Mouse (Mus musculus): ENCODE data around the gene Cln3. TPM values are rescaled to one million over a fixed set of nuclear protein-coding genes. Genes with fewer than 3 reads are reported as not detected.

Gene Cln3
- total and polyA plus RNA-seq, 3 experiments, result 19.1 to 47.2 (median 20.7) TPM

DNA sequence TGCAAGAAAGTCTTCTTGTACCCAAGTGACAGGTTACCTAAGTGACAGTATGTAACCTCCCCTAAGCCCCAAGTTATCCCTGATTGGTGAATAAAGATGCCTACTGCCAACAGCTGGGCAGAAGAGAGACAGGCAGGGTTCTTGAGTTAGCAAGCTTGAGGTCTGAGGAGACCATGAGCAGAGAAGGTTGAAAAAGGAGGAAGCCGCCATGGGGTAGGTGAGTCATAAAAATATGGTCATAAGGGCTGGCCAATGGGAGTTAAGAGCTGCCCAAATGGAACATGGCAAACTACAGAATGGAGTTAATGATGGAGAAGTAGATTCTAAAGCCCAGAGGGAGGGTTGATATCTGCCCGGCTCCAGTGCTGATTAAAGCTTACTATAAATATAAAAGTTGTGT, 40.0 kb downstream of the Cln3 start:
- Histone ChIP-seq H3K9me3 (replicated peaks; ENCODE audit: low read length) (no peaks in the 10 kb centered on the region), H3K4me3 (replicated peaks in 1 of 3; ENCODE audit: low read depth in 2 of 3, low read length in 2 of 3, poor library complexity in 1 of 3) (no peak overlapping the region), H3K79me2 (replicated peaks; ENCODE audit: control insufficient read depth, extremely low read depth, insufficient read depth, poor library complexity, severe bottlenecking) (no peaks in the 10 kb centered on the region; the same call in 1 of the 2 replicates), H3K36me3 (replicated peaks in 1 of 2; ENCODE audit: control insufficient read depth in 1 of 2, insufficient read depth in 1 of 2, low read length in 1 of 2) (peaks cover 60 to 88% of the 10 kb centered on the region in 2 experiments), H3K4me2 (ENCODE audit: insufficient read depth, low read depth, poor library complexity, severe bottlenecking) (no peak overlapping the region), H3K4me1 (ENCODE audit: control insufficient read depth in 1 of 2, insufficient read depth in 2 of 2) (no peaks in the 10 kb centered on the region), H3K27ac (ENCODE audit: insufficient read depth, low read depth) (no peak overlapping the region), H3K27me3 (replicated peaks) (no peaks in the 10 kb centered on the region), H3K9ac (ENCODE audit: insufficient read depth, low read depth) (no peak overlapping the region)
- dilution Hi-C loops (cut with MboI; ENCODE audit: extremely low pct_ligation_motif_present, extremely low pct_unique_long_range_greater_than_20kb, low sequenced_read_pairs), result no loop called here
- TF ChIP-seq KAT2A (IDR thresholded peaks at IDR 0.05; ENCODE audit: insufficient replicate concordance, low read length), result no peak
- no peak for TF ChIP-seq MYC (IDR thresholded peaks at IDR 0.05; ENCODE audit: low read depth, low read length)
- no peak for TF ChIP-seq NRF1 (IDR thresholded peaks at IDR 0.05; ENCODE audit: low read depth, low read length)
- no peak for TF ChIP-seq MEF2A (IDR thresholded peaks at IDR 0.05; ENCODE audit: borderline replicate concordance, low read depth, low read length)
- no peak for TF ChIP-seq NELFE (IDR thresholded peaks at IDR 0.05; ENCODE audit: low read depth, low read length)
- no peak for TF ChIP-seq RAD21 (IDR thresholded peaks at IDR 0.05; ENCODE audit: low read depth, low read length)
- TF ChIP-seq USF2 (conservative IDR thresholded peaks at IDR 0.05; ENCODE audit: low read depth, low read length), result no peak
- TF ChIP-seq EP300 (IDR thresholded peaks at IDR 0.05; ENCODE audit: low read length), result no peak
- no peak for TF ChIP-seq MAX (IDR thresholded peaks at IDR 0.05; ENCODE audit: low read length)
- TF ChIP-seq MAFK (IDR thresholded peaks at IDR 0.05; ENCODE audit: insufficient replicate concordance, low read length), result no peak
- TF ChIP-seq ELF1 (IDR thresholded peaks at IDR 0.05; ENCODE audit: low read depth, low read length), result no peak
- TF ChIP-seq ZKSCAN1 (IDR thresholded peaks at IDR 0.05; ENCODE audit: borderline replicate concordance, low read depth, low read length), result no peak
- no peak for TF ChIP-seq MXI1 (IDR thresholded peaks at IDR 0.05; ENCODE audit: low read depth, low read length)
- DNase-seq (ENCODE audit: extremely low read depth), result no peak
- in situ Hi-C loops (cut with MboI; ENCODE audit: low pct_ligation_motif_present, low pct_unique_long_range_greater_than_20kb, low sequenced_read_pairs), result no loop called here

DNA sequence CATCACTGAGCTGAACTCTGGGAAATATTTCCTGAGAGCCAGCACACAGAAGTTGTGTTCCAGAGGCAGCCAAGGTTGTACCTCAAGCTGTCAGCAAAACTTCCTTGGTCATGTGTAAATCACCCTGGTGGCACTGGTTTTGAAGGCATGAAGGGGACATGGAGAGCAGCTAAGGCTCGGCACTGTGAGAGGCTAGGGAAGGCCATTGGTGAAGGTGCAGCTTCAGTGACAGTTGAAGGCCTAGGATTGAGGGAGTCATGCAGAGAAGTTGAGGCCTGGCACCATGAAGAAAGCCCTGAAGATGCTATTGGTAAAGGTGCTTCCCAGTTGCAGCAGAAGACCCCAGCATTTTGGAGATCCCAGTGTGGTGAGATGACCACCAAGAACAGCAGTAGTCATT, 44.0 kb downstream of the Cln3 start:
- H3K4me1 ChIP-seq (ENCODE audit: control insufficient read depth in 1 of 2, insufficient read depth in 2 of 2), result no peaks in the 10 kb centered on the region
- H3K9ac ChIP-seq (ENCODE audit: insufficient read depth, low read depth), result no peak overlapping the region
- no peak for DNase-seq (ENCODE audit: extremely low read depth)
- TF ChIP-seq POLR2A (IDR thresholded peaks at IDR 0.05; ENCODE audit: low read depth, low read length) (no peak), PAX5 (IDR thresholded peaks at IDR 0.05; ENCODE audit: low read length) (no peak), ETS1 (conservative IDR thresholded peaks at IDR 0.05; ENCODE audit: low read depth, low read length) (no peak), BHLHE40 (IDR thresholded peaks at IDR 0.05; ENCODE audit: low read depth, low read length) (no peak), ZKSCAN1 (IDR thresholded peaks at IDR 0.05; ENCODE audit: borderline replicate concordance, low read depth, low read length) (no peak), MYC (IDR thresholded peaks at IDR 0.05; ENCODE audit: low read depth, low read length) (no peak)
- in situ Hi-C loops (cut with MboI; ENCODE audit: low pct_ligation_motif_present, low pct_unique_long_range_greater_than_20kb, low sequenced_read_pairs) (no loop called here), dilution Hi-C loops (cut with MboI; ENCODE audit: extremely low pct_ligation_motif_present, extremely low pct_unique_long_range_greater_than_20kb, low sequenced_read_pairs) (no loop called here)
- H3K27me3 ChIP-seq (replicated peaks), result no peaks in the 10 kb centered on the region
- no peak overlapping the region for H3K4me3 ChIP-seq (replicated peaks in 1 of 3; ENCODE audit: low read depth in 2 of 3, low read length in 2 of 3, poor library complexity in 1 of 3)
- peaks cover 22 to 49% of the 10 kb centered on the region in 2 experiments for H3K36me3 ChIP-seq (replicated peaks in 1 of 2; ENCODE audit: control insufficient read depth in 1 of 2, insufficient read depth in 1 of 2, low read length in 1 of 2)
- no peaks in the 10 kb centered on the region for H3K79me2 ChIP-seq (replicated peaks; ENCODE audit: control insufficient read depth, extremely low read depth, insufficient read depth, poor library complexity, severe bottlenecking)
- H3K4me2 ChIP-seq (ENCODE audit: insufficient read depth, low read depth, poor library complexity, severe bottlenecking), result no peak overlapping the region
- no peaks in the 10 kb centered on the region for H3K9me3 ChIP-seq (replicated peaks; ENCODE audit: low read length)
- H3K27ac ChIP-seq (ENCODE audit: insufficient read depth, low read depth), result no peak overlapping the region
